Mouse (Mus musculus): ENCODE results near the gene Rab11fip3.

Gene Rab11fip3

DNA sequence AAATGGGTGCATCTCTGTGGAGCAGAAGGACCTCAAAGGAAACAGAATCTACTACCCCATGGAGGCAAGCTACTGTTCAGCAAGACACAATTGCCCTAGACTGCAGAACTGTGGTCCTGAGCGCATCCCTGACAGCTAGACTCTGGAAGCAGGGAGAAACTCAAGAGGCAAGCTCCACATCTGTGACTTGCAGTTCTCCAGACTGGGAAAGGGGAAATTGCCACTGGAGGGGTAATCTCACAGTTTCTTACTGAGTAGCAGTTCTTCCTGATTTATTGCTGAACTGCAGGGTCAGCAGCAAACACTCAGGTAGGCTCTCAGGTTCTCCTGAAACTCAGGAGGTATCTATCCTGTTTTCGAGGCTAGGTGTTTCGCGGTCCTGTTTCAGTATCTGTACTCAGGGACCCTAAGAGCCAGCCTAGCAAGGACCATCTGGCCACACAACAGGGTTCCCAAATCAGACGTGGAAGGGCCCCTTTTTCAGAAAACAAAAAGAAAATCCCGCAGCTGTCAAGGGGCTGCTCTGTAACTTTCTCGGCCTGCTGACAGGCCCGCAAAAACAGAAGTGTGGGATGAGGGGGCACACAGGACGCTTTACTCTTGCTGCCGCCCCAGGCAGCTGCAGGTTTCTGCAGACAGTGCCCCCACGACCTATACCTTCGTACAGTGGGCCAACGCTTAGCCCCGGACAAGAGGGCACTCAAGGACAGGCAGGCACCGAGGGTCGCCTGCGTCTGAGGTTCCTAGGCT lies 84.6 kb downstream of the Rab11fip3 start:
- peak; percentile 62 for DNase-seq

DNA sequence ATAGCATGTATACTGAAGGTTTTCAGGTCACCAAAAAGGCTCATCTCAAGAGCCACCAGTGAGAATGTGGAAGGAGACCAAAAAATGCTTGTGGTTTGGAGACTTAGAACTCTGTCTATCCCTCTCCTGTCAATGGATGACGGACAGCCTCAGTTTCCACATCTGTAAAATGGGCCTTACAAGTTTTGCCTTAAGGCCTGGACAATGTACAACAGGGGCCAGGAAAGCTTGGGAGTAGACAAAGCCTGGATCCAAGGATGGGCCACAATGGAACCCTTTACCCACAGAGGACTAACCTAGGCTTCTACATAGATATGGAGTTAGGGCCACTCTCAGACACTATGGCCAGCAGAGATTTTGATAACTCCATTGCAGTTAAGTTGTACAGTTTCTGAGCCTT lies 85.3 kb downstream of the Rab11fip3 start:
- DNase-seq, result peak; percentile 56

DNA sequence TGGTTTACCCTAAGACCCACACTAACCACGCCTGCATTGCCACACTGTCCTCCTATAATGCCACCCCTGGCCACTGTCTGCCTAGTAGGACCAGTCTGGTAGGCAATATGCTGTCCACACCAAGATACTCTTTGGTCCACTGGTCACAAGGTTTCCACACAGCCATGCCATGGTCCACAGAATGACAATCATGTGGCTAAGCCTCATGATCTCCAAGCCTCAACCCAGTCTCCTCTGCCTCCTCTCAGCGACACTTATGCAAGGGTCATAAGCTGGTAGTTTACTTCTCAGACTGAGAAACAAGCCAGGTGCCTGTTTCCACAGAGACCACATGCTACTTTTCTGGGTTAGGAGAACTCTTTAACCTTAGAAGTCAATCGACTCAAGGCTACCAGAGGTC lies 86.4 kb downstream of the Rab11fip3 start:
- DNase-seq, result peak; percentile 29

DNA sequence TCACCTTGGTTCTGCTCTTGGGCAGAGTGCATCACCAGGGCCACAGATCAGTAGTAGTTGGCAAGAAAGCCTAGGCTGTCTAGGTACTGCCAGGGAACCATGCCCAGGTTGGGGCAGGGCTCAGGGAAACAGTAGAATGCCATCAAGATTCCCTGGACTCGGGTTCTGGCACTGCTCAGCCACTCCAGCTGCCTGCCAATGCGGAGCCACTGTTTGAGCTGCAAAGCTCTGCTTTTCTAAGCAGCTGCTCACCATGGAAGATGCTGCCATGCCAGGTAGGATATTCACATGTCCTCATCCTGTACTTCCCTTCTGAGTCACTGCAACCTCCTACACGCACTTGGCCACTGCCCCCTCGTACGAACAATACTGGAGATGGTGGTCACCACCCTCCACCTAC lies 88.5 kb downstream of the Rab11fip3 start:
- DNase-seq, result peak; percentile 84

DNA sequence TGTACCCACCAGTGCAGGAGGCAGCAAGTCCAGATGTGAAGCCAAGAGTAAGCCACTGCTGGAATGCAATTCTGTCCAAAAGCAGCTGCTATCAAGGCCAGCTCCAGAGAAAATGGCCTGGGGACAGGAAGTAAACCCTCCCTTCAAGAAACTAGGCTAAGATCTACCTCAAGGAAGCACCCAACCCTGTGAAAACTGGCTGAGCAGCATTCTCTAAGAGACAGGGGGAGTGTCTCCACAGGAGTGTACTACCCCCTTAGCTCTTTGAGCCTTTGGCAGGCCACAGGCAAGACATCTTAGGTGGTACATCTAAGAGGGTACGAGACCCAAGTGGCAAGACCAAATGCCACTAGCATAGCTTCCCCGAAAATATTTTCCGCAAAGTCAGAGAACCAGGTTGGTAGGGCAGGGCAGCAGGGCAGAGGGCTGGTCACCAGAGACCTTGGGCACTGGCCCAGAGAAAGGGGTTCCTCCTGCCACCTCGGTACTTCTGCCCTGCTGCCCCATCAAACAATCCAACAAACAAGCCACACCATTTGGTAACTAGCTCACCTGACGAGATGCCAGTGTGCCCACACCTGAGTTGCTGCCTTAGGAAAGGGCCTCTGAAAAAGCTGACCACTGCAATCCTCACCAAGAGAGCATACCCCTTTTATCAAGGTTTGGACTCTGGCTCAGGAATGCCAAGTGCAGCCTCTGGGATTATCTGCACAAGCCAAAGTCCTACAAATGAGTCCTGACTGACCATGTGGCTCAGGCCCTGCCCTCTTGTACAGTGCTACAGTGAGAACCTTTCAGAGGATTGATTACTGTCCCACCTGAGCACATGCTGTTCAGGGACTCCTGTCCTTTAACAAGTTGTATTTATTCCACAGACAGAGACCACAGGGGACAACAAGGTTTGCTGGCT lies 89.3 kb downstream of the Rab11fip3 start:
- DNase-seq, result peak; percentile 46

DNA sequence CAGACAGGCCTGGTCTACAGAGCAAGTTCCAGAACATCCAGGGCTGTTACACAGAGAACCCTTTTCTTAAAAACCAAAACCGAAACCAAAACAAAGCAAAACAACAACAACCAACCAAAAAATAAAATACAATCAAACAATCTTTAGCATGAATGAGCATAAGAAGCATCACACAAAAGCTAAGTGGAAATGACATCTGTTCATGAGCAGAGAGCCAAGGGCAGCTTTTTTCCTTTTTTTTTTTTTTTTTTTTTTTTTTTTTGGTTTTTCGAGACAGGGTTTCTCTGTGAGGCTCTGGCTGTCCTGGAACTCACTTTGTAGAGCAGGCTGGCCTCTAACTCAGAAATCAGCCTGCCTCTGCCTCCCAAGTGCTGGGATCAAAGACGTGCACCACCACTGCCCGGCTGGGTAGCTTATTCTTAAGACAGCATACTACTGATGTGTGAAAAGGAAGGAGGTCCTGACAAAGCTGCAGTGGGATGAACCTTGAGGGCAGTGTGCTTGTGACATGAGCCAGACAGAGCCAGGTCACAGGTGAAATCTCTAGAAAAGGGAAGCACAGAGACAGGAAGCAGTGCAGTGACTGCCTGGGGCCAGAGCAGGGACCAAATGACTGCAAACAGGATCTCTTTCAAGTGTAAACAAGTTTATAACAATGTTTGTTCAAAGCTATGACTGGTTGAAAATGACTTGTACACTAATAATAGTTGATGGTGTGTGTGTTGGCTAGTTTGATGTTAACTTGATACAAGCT lies 98.2 kb downstream of the Rab11fip3 start:
- no peak for DNase-seq

DNA sequence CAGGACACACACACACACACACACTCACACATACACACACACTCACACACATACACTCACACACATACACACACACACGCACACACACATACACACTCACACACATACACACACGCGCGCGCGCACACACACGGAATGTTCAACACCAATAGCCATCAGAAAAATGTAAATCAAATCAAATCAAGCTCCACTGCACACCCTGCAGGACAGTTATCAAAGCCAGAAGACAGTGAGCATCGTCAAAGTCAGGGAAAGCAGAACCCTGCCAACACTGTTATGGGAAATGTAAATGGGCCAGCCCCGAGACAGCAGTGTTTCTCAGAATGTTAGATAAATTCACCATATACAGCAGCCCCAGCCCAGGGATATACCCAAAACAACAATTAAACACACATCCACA lies 98.9 kb downstream of the Rab11fip3 start:
- peak; percentile 71 for DNase-seq

DNA sequence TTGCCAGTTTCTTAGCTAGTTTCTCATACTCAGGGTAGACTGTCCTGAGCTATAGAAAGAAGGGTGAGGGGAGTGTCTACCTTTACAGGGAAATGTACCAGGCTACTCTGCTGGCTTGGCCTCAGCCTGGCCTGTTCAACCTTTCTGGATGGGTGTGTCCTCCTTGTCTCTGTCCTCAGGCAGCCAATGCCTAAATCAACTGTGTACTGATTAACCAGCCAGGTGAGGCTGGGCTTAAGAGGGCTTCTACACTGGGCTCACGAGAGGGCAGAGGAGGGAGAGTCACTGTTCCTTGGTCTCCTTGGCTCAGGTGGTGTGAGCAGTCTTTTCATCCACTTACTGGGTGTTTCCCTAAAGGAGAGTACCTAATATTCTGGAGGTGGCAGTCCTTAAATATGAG lies 101.2 kb downstream of the Rab11fip3 start:
- no peak for DNase-seq

DNA sequence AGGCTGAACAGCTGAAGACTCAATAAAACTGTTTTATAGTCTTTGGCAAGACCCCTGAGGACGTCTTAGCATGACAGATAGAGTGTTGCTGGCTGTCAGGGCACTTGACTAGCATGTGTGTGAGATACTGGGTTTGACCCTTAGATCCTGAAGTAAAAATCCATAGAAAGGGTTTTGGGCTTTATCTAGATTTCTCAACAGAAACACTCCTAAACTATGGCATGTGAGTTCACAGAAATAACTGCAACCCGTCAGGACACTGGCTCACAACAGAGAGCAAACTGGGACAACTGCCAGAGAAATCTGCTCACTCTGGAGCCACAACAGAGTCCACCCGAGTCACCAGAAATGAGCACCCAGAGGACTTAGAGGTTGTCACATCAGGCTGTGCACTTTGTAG lies 101.7 kb downstream of the Rab11fip3 start:
- peak; percentile 74 for DNase-seq

DNA sequence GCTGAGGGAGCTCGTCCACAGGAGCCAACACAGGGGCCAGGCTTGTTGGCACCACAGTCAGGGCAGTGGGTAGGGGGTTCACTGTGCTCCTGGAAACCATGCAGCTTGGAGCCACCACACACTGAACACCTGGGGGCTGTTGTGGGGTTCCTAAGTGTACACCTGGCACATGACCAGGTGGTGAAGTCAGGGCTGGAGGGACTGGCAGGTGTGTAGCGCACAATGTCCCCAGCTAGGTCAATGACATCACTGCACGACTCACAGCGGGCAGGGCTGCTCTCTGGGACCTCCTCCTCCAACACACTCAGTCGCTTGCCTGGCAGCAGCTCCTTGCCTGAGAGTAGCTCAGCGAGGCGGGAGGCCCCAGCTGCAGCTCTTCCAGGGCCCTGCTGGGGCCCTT lies 105.1 kb downstream of the Rab11fip3 start:
- DNase-seq, result peak; percentile 71

DNA sequence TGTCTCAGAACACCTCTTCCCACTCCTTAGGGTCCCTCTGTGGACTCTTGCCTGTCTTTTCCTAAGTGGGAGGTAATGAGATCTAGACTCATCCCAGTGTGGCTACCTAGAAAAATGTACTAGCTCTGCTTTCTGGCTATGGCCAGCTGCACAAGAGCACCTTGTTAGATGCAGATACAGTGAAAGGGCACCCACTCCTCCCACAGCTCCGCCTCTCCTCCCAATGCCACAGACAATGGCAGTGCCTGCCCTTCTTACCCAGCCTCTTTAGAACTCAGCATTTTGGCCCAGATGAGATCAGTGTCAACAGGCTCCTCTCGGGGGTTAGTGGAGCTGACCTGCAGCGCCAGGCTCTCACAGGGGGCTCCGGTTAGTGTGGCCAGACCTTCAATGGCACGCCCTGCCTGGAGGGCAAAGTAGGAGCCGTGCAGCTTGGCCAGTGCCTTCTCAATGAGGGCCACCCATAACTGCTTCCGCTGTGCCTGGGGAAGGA lies 106.9 kb downstream of the Rab11fip3 start:
- DNase-seq, result no peak

DNA sequence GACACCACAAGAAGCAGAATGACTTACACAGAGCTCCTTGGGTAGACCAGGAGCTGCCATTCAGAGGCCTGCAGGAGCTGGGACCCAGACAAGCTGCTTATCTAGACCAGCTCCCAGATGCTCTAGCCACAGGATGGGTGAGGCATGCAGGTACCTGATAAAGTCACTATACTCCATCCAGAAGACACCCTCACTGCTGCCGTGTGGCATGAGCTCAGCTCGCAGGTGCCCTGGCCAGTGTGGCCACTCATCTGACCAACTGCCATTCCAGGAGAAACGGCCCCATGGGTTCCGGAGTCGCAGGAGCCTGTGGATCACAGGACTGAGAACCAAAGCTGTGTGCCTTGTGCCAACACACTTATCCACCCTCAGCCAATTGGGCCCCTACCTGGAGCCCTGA lies 107.8 kb downstream of the Rab11fip3 start:
- DNase-seq, result no peak

DNA sequence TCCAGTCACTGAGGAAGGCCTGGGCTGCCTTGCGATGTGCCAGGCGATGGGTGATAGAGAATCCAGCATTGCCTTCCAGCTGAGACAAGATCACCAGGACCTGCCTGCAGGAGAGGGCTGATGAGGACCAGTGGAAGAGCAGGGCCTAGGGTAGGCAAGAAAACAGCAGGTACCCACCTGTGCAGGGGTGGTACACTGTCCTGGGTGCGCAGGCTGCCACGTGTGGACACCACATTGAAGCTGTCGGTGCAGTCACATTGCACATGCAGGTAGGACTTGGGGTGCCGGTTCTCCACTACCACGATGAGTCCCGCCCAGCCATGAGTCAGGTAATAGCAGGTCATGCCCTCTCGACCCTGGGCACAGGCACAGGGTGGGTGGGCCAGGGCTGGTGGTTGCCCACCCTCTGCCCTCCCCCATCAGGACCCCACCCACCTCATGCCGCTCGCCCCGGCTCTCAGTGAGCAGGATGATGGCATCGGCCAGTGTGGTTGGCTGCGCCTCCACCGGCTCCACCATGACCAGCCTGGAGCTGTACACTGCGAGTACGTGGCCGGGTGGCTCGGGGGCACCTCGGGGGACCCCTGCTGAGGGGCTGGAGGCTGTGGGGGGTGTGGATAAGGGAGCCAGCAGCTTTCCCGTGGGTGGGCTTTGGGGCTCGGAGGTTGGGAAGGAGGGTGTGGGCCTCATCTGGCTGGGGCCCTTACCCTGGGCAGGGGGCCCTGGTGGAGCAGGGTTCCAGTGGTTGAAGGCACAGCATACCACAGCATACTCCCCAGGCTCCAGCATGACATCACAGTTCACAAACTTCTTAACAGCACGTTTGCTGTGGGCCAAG lies 109.5 kb downstream of the Rab11fip3 start:
- DNase-seq, result no peak

DNA sequence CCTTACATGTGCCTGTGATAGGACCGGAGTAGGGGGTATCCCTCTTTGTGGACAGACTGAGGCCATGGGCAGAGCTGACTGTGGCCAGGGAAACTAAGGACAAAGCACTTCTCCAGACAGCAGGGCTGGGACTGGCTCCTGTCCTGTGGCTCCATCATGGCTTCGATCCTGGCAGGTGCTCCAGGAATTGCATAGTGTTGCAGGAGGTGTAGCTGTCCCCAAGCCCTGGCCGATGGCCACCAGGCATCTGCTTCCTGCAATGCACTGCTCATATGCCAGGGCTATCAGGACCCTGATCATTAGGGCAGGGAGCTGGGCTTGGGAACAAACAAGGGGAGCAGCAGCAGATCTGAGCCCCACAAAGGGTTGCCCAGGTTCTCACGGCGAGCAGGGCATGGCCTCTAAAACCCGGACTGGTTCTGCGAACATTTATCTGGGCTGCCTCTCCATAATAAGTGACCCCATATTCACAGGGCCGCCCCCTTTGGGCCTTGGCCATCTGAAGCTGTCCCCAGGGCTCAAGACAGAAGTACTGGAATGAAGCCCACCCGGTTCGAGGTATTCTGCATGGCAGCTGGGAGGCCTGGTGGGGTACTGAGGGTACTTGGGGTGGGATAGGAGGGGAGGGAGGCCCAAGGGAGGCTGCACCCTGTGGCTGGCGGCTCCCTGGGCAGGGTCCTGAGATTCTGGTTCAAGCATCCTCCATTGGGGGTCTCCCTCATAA lies 110.4 kb downstream of the Rab11fip3 start:
- DNase-seq, result peak; percentile 75

DNA sequence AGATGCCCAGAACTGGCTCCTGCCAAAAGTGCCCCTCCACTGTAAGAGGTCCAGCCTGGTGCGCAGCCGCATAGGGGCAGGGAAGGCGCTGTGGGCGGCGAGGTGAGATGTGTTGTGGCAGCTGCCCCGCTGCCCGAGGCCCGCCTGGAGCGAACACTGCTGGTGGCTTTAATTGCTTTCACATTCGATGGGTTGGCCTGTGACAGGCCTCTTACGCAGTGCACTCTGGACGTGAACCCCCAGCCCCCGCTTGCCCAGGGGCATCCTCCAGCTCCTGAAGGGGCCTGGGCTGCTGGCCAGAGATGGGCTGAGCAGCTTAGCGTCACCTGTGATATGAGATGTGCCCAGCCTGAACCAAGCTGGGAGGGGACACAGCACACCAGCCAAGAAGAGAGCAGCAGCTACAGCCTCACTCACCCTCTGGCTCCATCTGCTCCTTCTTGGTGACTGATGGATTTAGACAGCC lies 111.7 kb downstream of the Rab11fip3 start:
- peak; percentile 77 for DNase-seq

DNA sequence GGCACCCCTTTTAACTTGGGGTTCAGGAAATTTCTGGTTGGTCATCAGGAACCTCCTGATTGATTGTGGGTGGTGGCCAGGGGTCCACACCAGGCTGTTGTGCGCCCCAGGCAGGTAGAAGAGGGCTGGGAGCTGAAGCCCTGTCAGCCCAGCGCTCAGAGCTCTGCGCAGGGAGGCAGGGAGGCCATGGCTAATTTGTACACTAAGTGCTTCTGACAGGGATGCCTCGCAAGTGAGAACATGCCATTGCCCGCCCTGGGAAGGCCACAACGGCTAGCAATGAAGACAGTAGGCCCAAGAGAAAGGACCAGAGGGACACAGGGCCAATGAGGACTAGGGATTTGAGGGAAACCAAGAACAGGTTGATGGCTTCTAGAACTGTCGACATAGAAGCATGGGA lies 112.7 kb downstream of the Rab11fip3 start:
- no peak for DNase-seq

DNA sequence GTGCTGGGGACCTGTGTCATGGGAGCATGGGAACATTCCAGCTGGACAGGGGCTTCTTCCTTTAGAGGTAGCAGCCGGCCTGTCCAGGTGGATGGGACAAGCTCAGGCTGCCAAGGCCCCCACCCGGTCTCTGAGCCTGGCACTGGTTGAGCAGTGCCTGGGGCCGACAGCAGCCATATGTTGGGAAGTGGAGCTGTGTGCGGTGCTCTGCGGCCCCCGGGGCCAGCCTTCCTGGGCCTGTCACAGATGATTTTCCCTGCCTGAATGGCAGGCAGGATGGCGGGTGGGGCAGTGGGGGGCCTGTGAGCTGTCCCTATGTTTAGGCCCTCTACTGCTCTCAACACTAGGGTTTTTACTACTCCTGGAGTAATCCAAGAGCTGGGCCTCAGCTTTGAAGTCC lies 113.2 kb downstream of the Rab11fip3 start:
- peak; percentile 94 for DNase-seq

DNA sequence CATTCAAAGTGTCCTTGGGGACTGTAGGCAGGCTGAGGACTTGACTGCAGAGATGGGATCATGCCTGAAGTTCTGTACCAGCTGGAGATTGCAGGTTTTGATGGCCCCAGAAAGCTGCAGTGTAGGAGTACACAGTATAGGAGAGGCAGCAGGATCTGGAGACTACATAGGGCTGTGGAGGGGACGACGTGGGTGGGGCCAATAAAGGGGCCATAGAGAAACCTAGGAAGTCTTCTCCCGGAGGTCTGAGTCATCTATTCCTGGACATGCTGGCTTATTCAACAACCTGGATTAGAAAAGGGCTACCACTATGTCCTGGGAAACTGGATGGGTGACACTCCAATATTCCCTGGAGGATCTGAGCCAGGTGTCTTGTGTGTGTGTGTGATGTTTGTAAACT lies 113.6 kb downstream of the Rab11fip3 start:
- DNase-seq, result no peak

DNA sequence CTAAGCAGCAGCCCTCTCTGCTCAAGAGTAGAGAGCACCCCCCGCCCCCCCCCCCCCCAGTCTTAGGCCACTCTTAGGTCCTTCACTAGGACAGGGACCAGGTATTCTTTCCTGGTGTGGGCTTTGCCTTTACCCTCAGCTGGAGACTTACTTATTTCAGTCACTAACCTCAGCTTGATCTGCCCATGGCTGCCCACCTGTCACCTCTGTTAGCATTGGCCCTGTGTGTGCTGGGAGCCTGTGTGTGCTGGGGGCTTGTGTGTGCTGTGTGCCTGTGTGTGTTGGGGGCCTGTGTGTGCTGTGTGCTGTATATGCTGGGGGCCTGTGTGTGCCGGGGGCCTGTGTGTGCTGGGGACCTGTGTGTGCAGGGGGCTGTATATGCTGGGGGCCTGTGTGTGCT lies 114.7 kb downstream of the Rab11fip3 start:
- DNase-seq, result no peak

DNA sequence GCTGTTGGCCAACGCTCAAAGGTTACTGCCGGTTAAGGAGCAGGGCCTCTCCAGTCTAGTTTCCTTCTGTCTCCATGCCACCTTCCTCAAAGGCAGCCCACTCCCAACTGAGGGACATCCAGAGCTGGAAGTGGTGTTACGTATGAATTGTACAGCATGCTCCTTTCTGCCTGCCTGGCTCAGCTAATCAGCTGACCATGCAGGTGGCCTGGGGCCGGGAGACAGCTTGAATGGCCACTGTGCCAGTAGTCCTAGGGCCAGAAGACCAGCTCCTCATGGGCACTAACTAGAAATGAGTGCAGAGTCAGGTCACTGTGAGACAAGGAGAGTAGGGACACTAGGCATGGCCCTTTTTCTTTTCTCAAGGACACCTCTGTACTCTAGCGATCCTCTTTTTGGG lies 116.2 kb downstream of the Rab11fip3 start:
- peak; percentile 88 for DNase-seq

Data from cerebellum, adult 9-10 months (tissue).